Mouse (Mus musculus): ENCODE measurements around the gene F10.
"Not testable (repeated sequence)": the region's sequence is repeated elsewhere in the genome, so short reads cannot be mapped to it uniquely, and the experiment has no call there.

The F10 gene

GRCm38 (mm10) chr8:13057351-13057750 is 20.2 kb downstream of the F10 start:
- DNase-seq (ENCODE audit: extremely low read depth, insufficient read length, low spot score), result no peak

GRCm38 (mm10) chr8:13060441-13061150 is 23.5 kb downstream of the F10 start, which contains the start of gene Proz:
Gene Proz (plus strand): TSS chr8:13060914.
- DNase-seq (ENCODE audit: extremely low read depth, insufficient read length, low spot score), result no peak

GRCm38 (mm10) chr8:13063112-13063511 is 26.0 kb downstream of the F10 start:
- DNase-seq (ENCODE audit: extremely low read depth, insufficient read length, low spot score), result no peak

- no peak for DNase-seq (ENCODE audit: extremely low read depth, insufficient read length, low spot score)
Measured at GRCm38 (mm10) chr8:13073255-13073654, 36.1 kb downstream of the F10 start.

GRCm38 (mm10) chr8:13075044-13075443 is 37.9 kb downstream of the F10 start:
- DNase-seq (ENCODE audit: extremely low read depth, insufficient read length, low spot score), result no peak

- not testable (repeated sequence) for DNase-seq (ENCODE audit: extremely low read depth, insufficient read length, low spot score)
Measured at GRCm38 (mm10) chr8:13075579-13075978, 38.5 kb downstream of the F10 start.

GRCm38 (mm10) chr8:13077542-13077941 is 40.4 kb downstream of the F10 start:
- DNase-seq (ENCODE audit: extremely low read depth, insufficient read length, low spot score), result no peak

- DNase-seq (ENCODE audit: extremely low read depth, insufficient read length, low spot score), result peak; percentile 87
Measured at GRCm38 (mm10) chr8:13104691-13105086, 67.6 kb downstream of the F10 start.

GRCm38 (mm10) chr8:13105087-13105881 is 68.2 kb downstream of the F10 start, which contains the start of the genes Pcid2 and Cul4a:
Gene Pcid2 (minus strand): TSS chr8:13105459.
Gene Cul4a (plus strand): TSS chr8:13105621.
- DNase-seq (ENCODE audit: extremely low read depth, insufficient read length, low spot score), result peak; percentile 97

- DNase-seq (ENCODE audit: extremely low read depth, insufficient read length, low spot score), result no peak
Measured at GRCm38 (mm10) chr8:13105908-13106551, 68.9 kb downstream of the F10 start.
